Mouse (Mus musculus) embryonic fibroblast, embryonic 13.5 days (primary cell): ENCODE data around the gene Klf15.

ENCODE experiments used
- CTCF ChIP-seq: IDR thresholded peaks from 2 replicates; pipeline ENCODE4 v1.5.1; 2011; ENCODE audit warnings: mild to moderate bottlenecking, control low read depth, low read length, moderate library complexity, borderline replicate concordance; ENCODE audit not compliant: insufficient read depth
- POLR2A ChIP-seq: IDR thresholded peaks from 2 replicates; pipeline ENCODE4 v1.6.1; 2011; ENCODE audit warnings: low read depth, mild to moderate bottlenecking, control low read depth, low read length, moderate library complexity

DNA sequence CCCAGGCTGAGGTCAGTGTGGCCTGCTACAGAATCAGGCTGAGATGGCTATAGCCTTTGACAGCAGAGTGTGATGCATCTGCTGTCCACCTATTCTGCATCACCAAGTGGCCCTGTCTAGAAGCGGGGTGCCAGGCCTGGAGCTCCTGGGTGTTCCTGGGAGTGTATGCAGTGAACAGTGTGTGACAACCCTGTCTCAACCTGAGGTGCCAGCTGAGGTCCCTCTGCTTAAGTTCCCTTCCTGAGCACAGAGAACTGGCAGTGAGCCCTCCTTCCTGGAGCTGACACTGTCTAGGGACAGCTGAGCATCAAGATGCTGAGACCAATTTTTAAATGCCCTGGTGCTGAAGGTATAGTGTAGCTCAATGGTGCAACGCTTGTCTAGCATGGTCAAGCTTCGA lies 10.3 kb downstream of the Klf15 start:
- no peak for TF ChIP-seq CTCF
- no peak for TF ChIP-seq POLR2A
